Mouse (Mus musculus): ENCODE data around the gene Mmrn2. TPM values are rescaled to one million over a fixed set of nuclear protein-coding genes. Genes with fewer than 3 reads are reported as not detected.

Mmrn2 gene
- 13.9 and 23.7 TPM in 2 replicates for polyA plus RNA-seq (2016; fragmentation: Nextera tagmentation; extraction: Ambion mirVana)

- Histone ChIP-seq H3K4me1 (peaks cover 48% of the 10 kb centered on the region), H3K9me3 (no peaks in the 10 kb centered on the region), H3K36me3 (no peaks in the 10 kb centered on the region), H3K27ac (peak within 1 kb of the TSS; percentile 77), H3K4me3 (peak within 1 kb of the TSS; percentile 47), H3K27me3 (ENCODE audit: insufficient read depth, poor library complexity, severe bottlenecking) (peaks cover 6% of the 10 kb centered on the region; the same call in 1 of the 2 replicates)
- no peak for DNase-seq (ENCODE audit: low spot score)
- WGBS = 63% methylated on average over 13 of the region's 13 CpGs
Observed at GRCm38 (mm10) chr14:34375415-34375904, at the start of gene Mmrn2. Mmrn2 (plus strand) TSS chr14:34375465.

- H3K4me3 ChIP-seq = no peak overlapping the region
- no peaks in the 10 kb centered on the region for H3K4me1 ChIP-seq
- H3K9me3 ChIP-seq = no peaks in the 10 kb centered on the region
- peaks cover 68% of the 10 kb centered on the region for H3K36me3 ChIP-seq
- no peaks in the 10 kb centered on the region for H3K27me3 ChIP-seq (ENCODE audit: insufficient read depth, poor library complexity, severe bottlenecking)
- no peak for DNase-seq (ENCODE audit: low spot score)
- no peak overlapping the region for H3K27ac ChIP-seq
- WGBS = 77% methylated on average over 3 of the region's 3 CpGs
Observed at GRCm38 (mm10) chr14:34326606-34327005, 48.7 kb upstream of the Mmrn2 start.

- no peaks in the 10 kb centered on the region for H3K9me3 ChIP-seq
- no peak for DNase-seq (ENCODE audit: low spot score)
- no peaks in the 10 kb centered on the region for H3K4me1 ChIP-seq
- no peak overlapping the region for H3K4me3 ChIP-seq
- peaks cover 74% of the 10 kb centered on the region for H3K36me3 ChIP-seq
- 77% methylated on average over 1 of the region's 1 CpGs for WGBS
- no peak overlapping the region for H3K27ac ChIP-seq
- H3K27me3 ChIP-seq (ENCODE audit: insufficient read depth, poor library complexity, severe bottlenecking) = no peaks in the 10 kb centered on the region
Observed at GRCm38 (mm10) chr14:34327618-34328017, 47.6 kb upstream of the Mmrn2 start.

GRCm38 (mm10) chr14:34330657-34331158 lies 44.6 kb upstream of the Mmrn2 start:
- WGBS = 87% methylated on average over 9 of the region's 9 CpGs
- DNase-seq (ENCODE audit: low spot score) = no peak
- Histone ChIP-seq H3K27me3 (ENCODE audit: insufficient read depth, poor library complexity, severe bottlenecking) (no peaks in the 10 kb centered on the region), H3K27ac (no peak overlapping the region), H3K36me3 (peaks cover 74% of the 10 kb centered on the region), H3K4me3 (no peak overlapping the region), H3K9me3 (no peaks in the 10 kb centered on the region), H3K4me1 (no peaks in the 10 kb centered on the region)

- Histone ChIP-seq H3K36me3 (peaks cover 84% of the 10 kb centered on the region), H3K4me3 (no peak overlapping the region), H3K9me3 (no peaks in the 10 kb centered on the region), H3K4me1 (no peaks in the 10 kb centered on the region), H3K27me3 (ENCODE audit: insufficient read depth, poor library complexity, severe bottlenecking) (no peaks in the 10 kb centered on the region), H3K27ac (no peak overlapping the region)
- 83% methylated on average over 3 of the region's 3 CpGs for WGBS
- no peak for DNase-seq (ENCODE audit: low spot score)
Observed at GRCm38 (mm10) chr14:34331886-34332285, 43.4 kb upstream of the Mmrn2 start.

- WGBS = 88% methylated on average over 5 of the region's 5 CpGs
- Histone ChIP-seq H3K27ac (no peak overlapping the region), H3K9me3 (no peaks in the 10 kb centered on the region), H3K27me3 (ENCODE audit: insufficient read depth, poor library complexity, severe bottlenecking) (no peaks in the 10 kb centered on the region), H3K4me3 (no peak overlapping the region), H3K4me1 (no peaks in the 10 kb centered on the region), H3K36me3 (peaks cover 87% of the 10 kb centered on the region)
- DNase-seq (ENCODE audit: low spot score) = no peak
Observed at GRCm38 (mm10) chr14:34332476-34332875, 42.8 kb upstream of the Mmrn2 start.

DNA sequence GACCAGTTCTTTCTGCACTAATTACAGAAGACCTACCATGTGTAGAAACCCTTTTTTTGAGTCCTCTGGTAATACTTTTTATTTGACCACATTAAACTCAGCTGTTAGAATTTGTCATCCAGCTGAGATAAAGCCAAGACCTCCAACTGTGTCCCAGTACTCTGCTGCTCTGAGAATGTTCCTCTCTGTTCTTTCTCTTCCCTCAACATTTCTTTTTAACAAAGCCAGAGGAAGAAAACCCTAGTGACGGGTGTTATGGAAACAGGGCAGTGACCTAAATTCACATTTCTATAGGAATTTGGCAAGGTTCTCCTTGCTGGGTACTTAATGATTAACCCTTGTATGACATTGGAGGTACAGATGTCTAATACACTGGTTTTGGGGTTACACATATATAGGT lies 35.8 kb upstream of the Mmrn2 start:
- Histone ChIP-seq H3K4me3 (no peak overlapping the region), H3K36me3 (peaks cover 91% of the 10 kb centered on the region), H3K27ac (no peak overlapping the region), H3K4me1 (no peaks in the 10 kb centered on the region), H3K27me3 (ENCODE audit: insufficient read depth, poor library complexity, severe bottlenecking) (no peaks in the 10 kb centered on the region), H3K9me3 (no peaks in the 10 kb centered on the region)
- no peak for DNase-seq (ENCODE audit: low spot score)
- WGBS = 72% methylated on average over 1 of the region's 1 CpGs

- Histone ChIP-seq H3K4me3 (no peak overlapping the region), H3K27ac (no peak overlapping the region), H3K36me3 (peaks cover 68% of the 10 kb centered on the region), H3K4me1 (peaks cover 5% of the 10 kb centered on the region; the same call in 1 of the 2 replicates), H3K9me3 (no peaks in the 10 kb centered on the region), H3K27me3 (ENCODE audit: insufficient read depth, poor library complexity, severe bottlenecking) (no peaks in the 10 kb centered on the region)
- DNase-seq (ENCODE audit: low spot score) = no peak
- WGBS = 86% methylated on average over 4 of the region's 4 CpGs
Observed at GRCm38 (mm10) chr14:34341993-34342392, 33.3 kb upstream of the Mmrn2 start.

GRCm38 (mm10) chr14:34343078-34343477 lies 32.2 kb upstream of the Mmrn2 start:
- Histone ChIP-seq H3K9me3 (no peaks in the 10 kb centered on the region), H3K4me3 (no peak overlapping the region), H3K27ac (no peak overlapping the region), H3K27me3 (ENCODE audit: insufficient read depth, poor library complexity, severe bottlenecking) (no peaks in the 10 kb centered on the region), H3K4me1 (peaks cover 5% of the 10 kb centered on the region; the same call in 1 of the 2 replicates), H3K36me3 (peaks cover 57% of the 10 kb centered on the region)
- DNase-seq (ENCODE audit: low spot score) = no peak
- 86% methylated on average over 4 of the region's 4 CpGs for WGBS

DNA sequence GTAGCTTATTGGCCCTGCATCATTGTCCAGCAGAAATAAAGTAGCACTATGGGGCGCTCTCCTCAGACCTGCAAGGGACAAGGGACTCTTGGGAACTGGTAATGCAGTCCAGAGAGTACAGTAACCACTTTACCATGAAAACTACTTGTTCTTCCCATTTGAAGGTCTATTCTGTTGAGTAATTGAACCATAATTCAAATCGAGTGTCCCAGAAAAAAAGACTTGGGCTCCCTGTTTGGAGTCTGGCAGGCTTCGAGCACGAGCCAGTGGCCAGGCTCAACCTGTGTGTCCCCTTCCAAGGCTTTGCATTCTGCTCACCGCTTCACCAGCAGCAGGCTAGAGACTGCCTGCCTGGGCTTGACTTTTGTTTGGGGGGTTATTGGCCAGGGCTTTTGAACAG lies 30.9 kb upstream of the Mmrn2 start:
- peaks cover 5% of the 10 kb centered on the region; the same call in 1 of the 2 replicates for H3K4me1 ChIP-seq
- peaks cover 46% of the 10 kb centered on the region for H3K36me3 ChIP-seq
- 84% methylated on average over 5 of the region's 5 CpGs for WGBS

GRCm38 (mm10) chr14:34345771-34346566 lies 29.3 kb upstream of the Mmrn2 start:
- Histone ChIP-seq H3K4me1 (peaks cover 5% of the 10 kb centered on the region; the same call in 1 of the 2 replicates), H3K27me3 (ENCODE audit: insufficient read depth, poor library complexity, severe bottlenecking) (no peaks in the 10 kb centered on the region), H3K27ac (no peak overlapping the region), H3K9me3 (no peaks in the 10 kb centered on the region), H3K4me3 (no peak overlapping the region), H3K36me3 (peaks cover 32% of the 10 kb centered on the region)
- no peak for DNase-seq (ENCODE audit: low spot score)
- WGBS = 59% methylated on average over 12 of the region's 12 CpGs

More for the DNA sequence above, 30.9 kb upstream of the Mmrn2 start:
- no peak overlapping the region for H3K27ac ChIP-seq
- no peaks in the 10 kb centered on the region for H3K27me3 ChIP-seq (ENCODE audit: insufficient read depth, poor library complexity, severe bottlenecking)
- no peaks in the 10 kb centered on the region for H3K9me3 ChIP-seq
- H3K4me3 ChIP-seq = no peak overlapping the region
- DNase-seq (ENCODE audit: low spot score) = no peak

GRCm38 (mm10) chr14:34347084-34347483 lies 28.2 kb upstream of the Mmrn2 start:
- 91% methylated on average over 5 of the region's 5 CpGs for WGBS
- Histone ChIP-seq H3K9me3 (no peaks in the 10 kb centered on the region), H3K27ac (no peak overlapping the region), H3K36me3 (peaks cover 22% of the 10 kb centered on the region), H3K27me3 (ENCODE audit: insufficient read depth, poor library complexity, severe bottlenecking) (no peaks in the 10 kb centered on the region), H3K4me3 (no peak overlapping the region), H3K4me1 (peaks cover 5% of the 10 kb centered on the region)
- DNase-seq (ENCODE audit: low spot score) = no peak

DNA sequence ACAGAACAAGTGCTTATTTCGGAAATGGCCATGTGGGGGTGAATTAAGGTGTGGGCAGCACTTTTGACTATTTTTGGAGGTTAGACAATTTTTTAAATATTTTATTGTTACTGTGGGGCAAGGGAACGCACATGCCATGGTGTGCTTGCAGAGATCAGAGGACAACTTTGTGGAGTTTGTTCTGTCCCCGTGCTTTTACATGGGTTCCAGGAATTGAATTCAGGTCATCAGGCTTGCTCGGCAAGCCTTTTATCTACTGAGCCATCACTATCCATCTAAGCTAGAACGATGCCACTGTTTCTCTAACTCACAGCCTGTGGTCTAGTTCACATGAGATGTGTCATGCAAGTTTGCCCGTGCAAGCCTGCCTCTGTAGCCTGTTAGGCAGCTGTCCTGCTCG lies 27.0 kb upstream of the Mmrn2 start:
- H3K27ac ChIP-seq = no peak overlapping the region
- no peak overlapping the region for H3K4me3 ChIP-seq
- H3K27me3 ChIP-seq (ENCODE audit: insufficient read depth, poor library complexity, severe bottlenecking) = no peaks in the 10 kb centered on the region
- WGBS = 78% methylated on average over 7 of the region's 7 CpGs
- H3K36me3 ChIP-seq = peaks cover 11% of the 10 kb centered on the region
- peaks cover 5% of the 10 kb centered on the region for H3K4me1 ChIP-seq
- H3K9me3 ChIP-seq = no peaks in the 10 kb centered on the region
- no peak for DNase-seq (ENCODE audit: low spot score)

Measured in heart, embryonic 10.5 days (tissue).